Mouse (Mus musculus): ENCODE data around the gene Olfr350.

GRCm38 (mm10) chr2:36862560-36862959 is 16.4 kb downstream of the Olfr350 start, which contains the start of gene Olfr351:
- no peak for TF ChIP-seq CTCF (IDR thresholded peaks at IDR 0.05; ENCODE audit: borderline replicate concordance, extremely low read depth, insufficient read depth, insufficient read length)
- no peak for TF ChIP-seq POLR2A (IDR thresholded peaks at IDR 0.05; ENCODE audit: borderline replicate concordance, extremely low read depth, insufficient read depth, insufficient read length, poor library complexity, severe bottlenecking)

Measured in brain, embryonic 14.5 days (tissue).